Mouse (Mus musculus): ENCODE results near the gene Adamts18. TPM values are rescaled to one million over a fixed set of nuclear protein-coding genes. Genes with fewer than 3 reads are reported as not detected.

Adamts18 gene
- polyA plus RNA-seq, 1 experiment from 2014 or later = 0.97 TPM

DNA sequence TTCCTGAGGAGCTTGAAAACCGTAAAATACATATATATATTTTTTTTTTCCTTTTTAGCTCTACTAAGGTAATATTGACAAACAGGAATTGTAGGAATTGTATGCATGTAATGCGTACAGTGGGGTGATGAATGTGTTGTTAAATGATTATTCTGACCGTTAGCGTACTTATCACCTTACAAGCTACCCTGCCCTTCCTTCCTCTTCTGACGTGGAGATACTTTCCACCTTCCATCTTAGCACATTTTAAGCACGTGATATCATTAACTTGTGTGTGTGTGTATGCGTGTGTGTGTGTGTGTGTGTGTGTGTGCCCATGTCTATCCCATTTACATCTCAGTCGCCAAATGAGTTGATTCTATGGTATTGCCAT, 160.0 kb downstream of the Adamts18 start:
- H3K27me3 ChIP-seq (ENCODE audit: control insufficient read depth, insufficient read depth, low read length) = no peaks in the 10 kb centered on the region
- no peaks in the 10 kb centered on the region for H3K9me3 ChIP-seq (ENCODE audit: control insufficient read depth, low read length)
- 90% methylated on average over 8 of the region's 8 CpGs for WGBS
- ATAC-seq (ENCODE audit: low FRiP score) (no peak), DNase-seq (ENCODE audit: low spot score) (no peak)
- no peaks in the 10 kb centered on the region for H3K4me1 ChIP-seq (replicated peaks; ENCODE audit: control insufficient read depth, insufficient read depth, low read length)
- H3K4me2 ChIP-seq (replicated peaks; ENCODE audit: low read depth, low read length) = no peak overlapping the region
- H3K36me3 ChIP-seq (ENCODE audit: control insufficient read depth, insufficient read depth, low read length) = no peaks in the 10 kb centered on the region
- no peak overlapping the region for H3K4me3 ChIP-seq (ENCODE audit: low read depth, low read length)
- no peak overlapping the region for H3K27ac ChIP-seq (ENCODE audit: low read depth, low read length)
- H3K9ac ChIP-seq (ENCODE audit: low read depth, low read length) = no peak overlapping the region

DNA sequence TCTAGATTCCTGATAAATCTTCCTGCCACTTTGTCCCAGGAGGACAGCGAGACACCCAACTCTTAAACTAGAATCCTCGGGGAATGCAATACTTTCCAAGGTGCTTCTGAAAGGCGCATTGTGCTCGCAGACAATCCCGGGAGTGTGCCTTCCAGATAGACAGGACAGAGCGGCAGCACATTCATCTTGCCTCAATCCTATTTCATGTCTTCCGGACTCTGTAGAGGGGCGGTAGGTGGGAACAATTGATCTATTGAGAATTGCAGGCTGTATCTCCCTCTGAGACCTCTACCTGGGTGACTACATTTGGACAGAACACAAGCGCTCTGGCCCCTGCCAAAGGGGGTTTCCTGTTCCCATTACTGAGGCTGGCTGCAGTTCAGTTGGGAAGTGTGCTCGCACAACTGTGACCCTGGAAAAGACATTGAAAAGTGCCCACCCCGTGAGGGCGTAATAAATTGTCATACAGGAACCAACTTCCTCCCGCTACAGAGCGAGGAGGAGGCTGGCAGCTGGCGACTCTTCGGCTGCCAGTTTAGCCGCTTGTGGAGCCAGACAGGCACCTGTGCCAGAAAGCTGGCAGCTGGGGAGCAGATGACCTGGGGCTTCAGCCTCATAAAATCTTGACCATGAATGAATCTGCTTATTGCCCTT, 160.5 kb downstream of the Adamts18 start:
- Histone ChIP-seq H3K4me3 (ENCODE audit: low read depth, low read length) (no peak overlapping the region), H3K9me3 (ENCODE audit: control insufficient read depth, low read length) (no peaks in the 10 kb centered on the region), H3K4me1 (replicated peaks; ENCODE audit: control insufficient read depth, insufficient read depth, low read length) (no peaks in the 10 kb centered on the region), H3K27me3 (ENCODE audit: control insufficient read depth, insufficient read depth, low read length) (no peaks in the 10 kb centered on the region), H3K4me2 (replicated peaks; ENCODE audit: low read depth, low read length) (no peak overlapping the region), H3K36me3 (ENCODE audit: control insufficient read depth, insufficient read depth, low read length) (no peaks in the 10 kb centered on the region), H3K27ac (ENCODE audit: low read depth, low read length) (no peak overlapping the region), H3K9ac (ENCODE audit: low read depth, low read length) (no peak overlapping the region)
- ATAC-seq (ENCODE audit: low FRiP score) = no peak
- no peak for DNase-seq (ENCODE audit: low spot score)
- WGBS = 81% methylated on average over 17 of the region's 17 CpGs

DNA sequence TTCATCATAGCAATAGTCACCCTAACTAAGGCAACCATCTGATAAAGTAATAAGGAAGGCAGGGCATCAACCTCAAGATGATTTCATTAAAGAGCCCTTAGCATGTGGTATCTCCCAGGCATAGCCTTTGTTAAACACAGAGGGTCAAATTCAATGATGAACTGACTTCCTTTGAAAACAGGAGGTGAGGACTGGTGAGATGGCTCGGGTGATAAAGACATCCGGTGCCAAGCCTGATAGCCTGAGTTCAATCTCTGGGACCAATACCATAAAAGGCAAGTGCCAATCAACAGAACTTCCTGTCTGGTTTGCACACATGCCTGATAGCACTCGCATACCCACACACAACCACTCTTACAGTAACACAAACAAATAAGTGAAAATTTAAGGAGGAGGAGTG, 169.2 kb downstream of the Adamts18 start:
- Histone ChIP-seq H3K4me1 (replicated peaks; ENCODE audit: control insufficient read depth, insufficient read depth, low read length) (no peaks in the 10 kb centered on the region), H3K27me3 (ENCODE audit: control insufficient read depth, insufficient read depth, low read length) (no peaks in the 10 kb centered on the region), H3K36me3 (ENCODE audit: control insufficient read depth, insufficient read depth, low read length) (no peaks in the 10 kb centered on the region), H3K9ac (ENCODE audit: low read depth, low read length) (no peak overlapping the region), H3K4me2 (replicated peaks; ENCODE audit: low read depth, low read length) (no peak overlapping the region), H3K4me3 (ENCODE audit: low read depth, low read length) (no peak overlapping the region), H3K27ac (ENCODE audit: low read depth, low read length) (no peak overlapping the region), H3K9me3 (ENCODE audit: control insufficient read depth, low read length) (no peaks in the 10 kb centered on the region)
- DNase-seq (ENCODE audit: low spot score) = no peak
- WGBS = 85% methylated on average over 3 of the region's 3 CpGs
- ATAC-seq (ENCODE audit: low FRiP score) = no peak

DNA sequence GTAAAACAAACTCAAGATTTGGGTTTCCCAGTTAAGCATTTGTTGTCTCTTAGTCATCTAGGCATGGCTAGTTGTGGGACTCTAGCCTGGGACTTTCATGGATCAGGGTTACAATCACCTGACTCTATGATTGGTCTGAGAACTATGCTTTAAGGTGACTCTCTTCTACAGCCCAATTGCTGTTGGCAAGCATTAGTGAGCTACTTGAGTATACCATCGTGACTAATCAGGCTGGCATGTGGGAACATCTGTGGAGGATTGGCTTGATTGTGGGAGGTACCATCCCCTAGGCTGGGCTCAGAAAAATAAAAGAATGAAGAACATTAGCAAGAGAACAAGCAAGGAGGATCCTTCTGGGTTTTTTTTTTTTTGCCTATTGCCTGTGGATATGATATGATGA, 171.7 kb downstream of the Adamts18 start:
- Histone ChIP-seq H3K4me3 (ENCODE audit: low read depth, low read length) (no peak overlapping the region), H3K36me3 (ENCODE audit: control insufficient read depth, insufficient read depth, low read length) (no peaks in the 10 kb centered on the region), H3K4me2 (replicated peaks; ENCODE audit: low read depth, low read length) (no peak overlapping the region), H3K9ac (ENCODE audit: low read depth, low read length) (no peak overlapping the region), H3K27ac (ENCODE audit: low read depth, low read length) (no peak overlapping the region), H3K27me3 (ENCODE audit: control insufficient read depth, insufficient read depth, low read length) (no peaks in the 10 kb centered on the region), H3K9me3 (ENCODE audit: control insufficient read depth, low read length) (no peaks in the 10 kb centered on the region), H3K4me1 (replicated peaks; ENCODE audit: control insufficient read depth, insufficient read depth, low read length) (no peaks in the 10 kb centered on the region)
- WGBS = 92% methylated on average over 1 of the region's 1 CpGs
- no peak for DNase-seq (ENCODE audit: low spot score)
- ATAC-seq (ENCODE audit: low FRiP score) = no peak

GRCm38 (mm10) chr8:113675281-113675680, 173.3 kb downstream of the Adamts18 start:
- 91% methylated on average over 2 of the region's 2 CpGs for WGBS

DNA sequence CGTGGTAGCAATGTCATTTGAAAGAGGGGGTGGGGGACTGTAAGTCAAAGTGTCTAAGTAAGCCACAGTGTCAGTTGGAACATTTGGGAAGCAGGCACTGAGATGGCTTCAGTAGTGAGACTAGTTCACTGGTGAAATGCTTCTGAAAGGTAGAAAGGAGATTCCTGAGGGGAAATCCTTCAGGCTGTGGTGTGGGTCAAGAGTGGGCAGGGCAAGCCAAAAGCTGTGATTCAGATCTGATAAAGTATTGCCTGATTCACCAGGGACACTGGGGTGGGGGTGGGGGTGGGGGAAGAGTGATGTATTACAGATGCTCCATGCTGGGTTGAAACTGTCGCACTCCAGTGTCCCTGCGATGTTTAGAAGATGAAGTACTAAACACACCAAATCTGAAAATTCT, 173.9 kb downstream of the Adamts18 start:
- Histone ChIP-seq H3K4me2 (replicated peaks; ENCODE audit: low read depth, low read length) (no peak overlapping the region), H3K4me1 (replicated peaks; ENCODE audit: control insufficient read depth, insufficient read depth, low read length) (no peaks in the 10 kb centered on the region), H3K36me3 (ENCODE audit: control insufficient read depth, insufficient read depth, low read length) (no peaks in the 10 kb centered on the region), H3K9ac (ENCODE audit: low read depth, low read length) (no peak overlapping the region), H3K27ac (ENCODE audit: low read depth, low read length) (no peak overlapping the region), H3K27me3 (ENCODE audit: control insufficient read depth, insufficient read depth, low read length) (no peaks in the 10 kb centered on the region), H3K4me3 (ENCODE audit: low read depth, low read length) (no peak overlapping the region), H3K9me3 (ENCODE audit: control insufficient read depth, low read length) (no peaks in the 10 kb centered on the region)
- 88% methylated on average over 3 of the region's 3 CpGs for WGBS
- ATAC-seq (ENCODE audit: low FRiP score) (no peak), DNase-seq (ENCODE audit: low spot score) (no peak)

More at GRCm38 (mm10) chr8:113675281-113675680, 173.3 kb downstream of the Adamts18 start:
- H3K4me2 ChIP-seq (replicated peaks; ENCODE audit: low read depth, low read length) = no peak overlapping the region
- H3K4me1 ChIP-seq (replicated peaks; ENCODE audit: control insufficient read depth, insufficient read depth, low read length) = no peaks in the 10 kb centered on the region
- DNase-seq (ENCODE audit: low spot score) (no peak), ATAC-seq (ENCODE audit: low FRiP score) (no peak)
- no peak overlapping the region for H3K27ac ChIP-seq (ENCODE audit: low read depth, low read length)
- no peak overlapping the region for H3K4me3 ChIP-seq (ENCODE audit: low read depth, low read length)
- no peak overlapping the region for H3K9ac ChIP-seq (ENCODE audit: low read depth, low read length)
- no peaks in the 10 kb centered on the region for H3K27me3 ChIP-seq (ENCODE audit: control insufficient read depth, insufficient read depth, low read length)
- H3K9me3 ChIP-seq (ENCODE audit: control insufficient read depth, low read length) = no peaks in the 10 kb centered on the region
- no peaks in the 10 kb centered on the region for H3K36me3 ChIP-seq (ENCODE audit: control insufficient read depth, insufficient read depth, low read length)

GRCm38 (mm10) chr8:113673300-113673699, 175.2 kb downstream of the Adamts18 start:
- Histone ChIP-seq H3K27ac (ENCODE audit: low read depth, low read length) (no peak overlapping the region), H3K36me3 (ENCODE audit: control insufficient read depth, insufficient read depth, low read length) (no peaks in the 10 kb centered on the region), H3K4me3 (ENCODE audit: low read depth, low read length) (no peak overlapping the region), H3K4me1 (replicated peaks; ENCODE audit: control insufficient read depth, insufficient read depth, low read length) (no peaks in the 10 kb centered on the region), H3K4me2 (replicated peaks; ENCODE audit: low read depth, low read length) (no peak overlapping the region), H3K9ac (ENCODE audit: low read depth, low read length) (no peak overlapping the region), H3K27me3 (ENCODE audit: control insufficient read depth, insufficient read depth, low read length) (no peaks in the 10 kb centered on the region), H3K9me3 (ENCODE audit: control insufficient read depth, low read length) (no peaks in the 10 kb centered on the region)
- ATAC-seq (ENCODE audit: low FRiP score) = no peak
- WGBS = 51% methylated on average over 3 of the region's 3 CpGs
- DNase-seq (ENCODE audit: low spot score) = no peak

GRCm38 (mm10) chr8:113672599-113673255, 175.8 kb downstream of the Adamts18 start:
- ATAC-seq (ENCODE audit: low FRiP score) (no peak), DNase-seq (ENCODE audit: low spot score) (no peak)
- H3K36me3 ChIP-seq (ENCODE audit: control insufficient read depth, insufficient read depth, low read length) = no peaks in the 10 kb centered on the region
- H3K4me3 ChIP-seq (ENCODE audit: low read depth, low read length) = no peak overlapping the region
- H3K4me1 ChIP-seq (replicated peaks; ENCODE audit: control insufficient read depth, insufficient read depth, low read length) = no peaks in the 10 kb centered on the region
- WGBS = 78% methylated on average over 11 of the region's 11 CpGs
- H3K27me3 ChIP-seq (ENCODE audit: control insufficient read depth, insufficient read depth, low read length) = no peaks in the 10 kb centered on the region
- H3K4me2 ChIP-seq (replicated peaks; ENCODE audit: low read depth, low read length) = no peak overlapping the region
- H3K9ac ChIP-seq (ENCODE audit: low read depth, low read length) = no peak overlapping the region
- no peaks in the 10 kb centered on the region for H3K9me3 ChIP-seq (ENCODE audit: control insufficient read depth, low read length)
- H3K27ac ChIP-seq (ENCODE audit: low read depth, low read length) = no peak overlapping the region

DNA sequence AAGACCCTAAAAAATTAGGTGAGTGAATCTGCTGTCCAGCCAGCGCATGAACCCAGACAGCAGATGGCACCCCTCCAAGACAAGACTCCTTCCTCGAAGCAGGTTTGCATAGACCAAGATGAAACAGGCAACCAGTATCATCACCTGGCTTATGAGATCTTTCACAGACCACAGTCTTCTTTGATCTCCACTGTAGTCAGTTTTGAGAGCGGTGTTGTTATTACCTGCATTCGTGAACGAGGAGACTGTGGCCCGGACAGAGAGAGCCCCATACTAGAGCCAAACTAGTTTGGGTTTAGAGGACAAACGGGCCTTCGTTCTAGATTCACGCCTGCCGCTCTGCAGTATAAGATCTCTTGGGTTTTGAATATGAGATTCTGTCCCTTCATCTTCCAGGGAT, 178.6 kb downstream of the Adamts18 start:
- no peak overlapping the region for H3K4me3 ChIP-seq (ENCODE audit: low read depth, low read length)
- no peaks in the 10 kb centered on the region for H3K4me1 ChIP-seq (replicated peaks; ENCODE audit: control insufficient read depth, insufficient read depth, low read length)
- no peak overlapping the region for H3K9ac ChIP-seq (ENCODE audit: low read depth, low read length)
- H3K36me3 ChIP-seq (ENCODE audit: control insufficient read depth, insufficient read depth, low read length) = no peaks in the 10 kb centered on the region
- WGBS = 87% methylated on average over 10 of the region's 10 CpGs
- no peak overlapping the region for H3K27ac ChIP-seq (ENCODE audit: low read depth, low read length)
- H3K27me3 ChIP-seq (ENCODE audit: control insufficient read depth, insufficient read depth, low read length) = no peaks in the 10 kb centered on the region
- H3K9me3 ChIP-seq (ENCODE audit: control insufficient read depth, low read length) = no peaks in the 10 kb centered on the region
- ATAC-seq (ENCODE audit: low FRiP score) (no peak), DNase-seq (ENCODE audit: low spot score) (no peak)
- no peak overlapping the region for H3K4me2 ChIP-seq (replicated peaks; ENCODE audit: low read depth, low read length)
